Mouse (Mus musculus) thymus, adult 2 months (tissue): ENCODE data around the gene Sat1.

Experiments
- CTCF ChIP-seq: fragments of 200-500 bp; IDR thresholded peaks from 2 replicates; pipeline ENCODE4 v1.5.1; 2012; ENCODE audit warnings: mild to moderate bottlenecking, control low read depth, low read length, moderate library complexity, borderline replicate concordance; ENCODE audit not compliant: control insufficient read depth, poor library complexity, insufficient read depth; ENCODE audit errors: extremely low read depth
- POLR2A ChIP-seq: fragments of 200-500 bp; IDR thresholded peaks from 2 replicates; pipeline ENCODE4 v1.6.1; 2012; ENCODE audit warnings: mild to moderate bottlenecking, low read length, control low read depth, moderate library complexity; ENCODE audit not compliant: control insufficient read depth, poor library complexity, insufficient read depth; ENCODE audit errors: extremely low read depth

DNA sequence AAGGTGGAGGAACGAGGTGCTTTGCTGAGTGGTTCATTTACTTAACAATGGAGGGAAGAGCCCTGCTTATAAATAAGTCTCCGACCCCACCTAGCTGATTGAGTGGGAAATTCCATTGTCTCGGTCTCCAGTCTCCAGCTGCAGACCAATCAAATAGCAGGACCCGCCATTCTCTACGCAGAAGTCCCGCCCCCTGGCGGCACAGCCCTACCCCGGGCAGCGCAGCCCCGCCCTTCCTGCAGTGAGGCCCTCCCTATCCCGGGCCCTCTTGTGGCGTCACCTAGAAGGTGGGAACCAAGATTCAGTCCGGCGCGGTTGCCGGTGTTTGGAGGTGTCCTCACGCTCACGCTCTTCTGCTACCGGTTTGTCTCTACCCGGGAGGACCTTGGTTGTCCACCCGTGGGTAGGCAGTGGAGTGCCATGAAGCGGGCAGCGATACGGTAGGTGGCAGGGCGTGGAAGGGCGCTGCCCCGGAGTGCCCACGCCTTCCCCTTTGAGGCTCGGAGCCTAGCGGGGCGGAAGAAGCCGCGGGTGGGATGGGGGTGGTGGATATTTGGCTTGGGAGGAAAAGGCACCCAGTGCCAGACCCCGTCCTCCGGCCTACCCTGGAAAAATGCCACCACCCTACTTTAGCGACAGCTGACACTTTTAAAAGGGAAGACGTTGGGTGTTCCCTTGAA lies 46.1 kb upstream of the Sat1 start, which contains the start of gene Acot9:
- TF ChIP-seq CTCF, result peak; percentile 68; the same call in 1 of the 2 replicates
- TF ChIP-seq POLR2A, result peak; percentile 75
